Mouse (Mus musculus) limb, embryonic 14.5 days (tissue): ENCODE measurements around the gene Snx32. TPM values are rescaled to one million over a fixed set of nuclear protein-coding genes. Genes with fewer than 3 reads are reported as not detected.
A peak's percentile ranks its signal among the peaks of the same experiment; 100 is the strongest.

Source experiments
- ATAC-seq: fragments of 200-750 bp; cut with Nextera tagmentation; 2 replicates; pipeline ENCODE4 v1.8.0; 2017; ENCODE audit warnings: low read depth, moderate number of reproducible peaks, moderate TSS enrichment; ENCODE audit not compliant: low FRiP score
- DNase-seq: peaks from one replicate; pipeline ENCODE4 v3.0.0-alpha.2; 2015; ENCODE audit warnings: low spot score
- H3K27ac ChIP-seq: fragments of 300-500 bp; sonication (generic); replicated peaks from 2 replicates; pipeline ENCODE4 v1.5.1; 2014; ENCODE audit warnings: low read depth, mild to moderate bottlenecking, low read length, moderate library complexity, mixed read lengths
- H3K27me3 ChIP-seq: fragments of 300-500 bp; sonication (generic); 2 replicates; pipeline ENCODE4 v1.6.1; 2014; ENCODE audit warnings: low read length, mixed read lengths; ENCODE audit not compliant: control insufficient read depth, insufficient read depth
- H3K36me3 ChIP-seq: fragments of 300-500 bp; sonication (generic); 2 replicates; pipeline ENCODE4 v1.6.1; 2014; ENCODE audit warnings: mild to moderate bottlenecking, low read length, moderate library complexity, mixed read lengths; ENCODE audit not compliant: control insufficient read depth, insufficient read depth
- H3K4me1 ChIP-seq: fragments of 300-500 bp; sonication (generic); 2 replicates; pipeline ENCODE4 v1.6.1; 2014; ENCODE audit warnings: antibody characterized with exemption, low read length, mixed read lengths; ENCODE audit not compliant: control insufficient read depth, insufficient read depth
- H3K4me2 ChIP-seq: fragments of 300-500 bp; sonication (generic); replicated peaks from 2 replicates; pipeline ENCODE4 v1.6.1; 2014; ENCODE audit warnings: low read depth, mild to moderate bottlenecking, low read length, moderate library complexity; ENCODE audit not compliant: severe bottlenecking
- H3K4me3 ChIP-seq: fragments of 300-500 bp; sonication (generic); replicated peaks from 2 replicates; pipeline ENCODE4 v1.5.1; 2014; ENCODE audit warnings: low read length
- H3K9ac ChIP-seq: fragments of 300-500 bp; sonication (generic); 2 replicates; pipeline ENCODE4 v1.6.1; 2014; ENCODE audit warnings: mild to moderate bottlenecking, low read depth, low read length, moderate library complexity; ENCODE audit not compliant: severe bottlenecking
- H3K9me3 ChIP-seq: fragments of 300-500 bp; sonication (generic); 2 replicates; pipeline ENCODE4 v1.6.1; 2016; ENCODE audit warnings: low read length; ENCODE audit not compliant: control insufficient read depth
- POLR2A ChIP-seq: fragments of 200-500 bp; IDR thresholded peaks from 2 replicates; pipeline ENCODE4 v1.8.0; 2012; ENCODE audit warnings: inconsistent platforms, mild to moderate bottlenecking, moderate library complexity, borderline replicate concordance; ENCODE audit not compliant: insufficient read depth, insufficient read length; ENCODE audit errors: extremely low read depth
- WGBS: fragments of 180-500 bp; shearing (Covaris S2); extraction: QIAGEN DNeasy Blood & Tissue Kit; methylation state at CpG from one replicate; pipeline ENCODE4 v1.1.7; 2014; 5-methylcytosine and 5-hydroxymethylcytosine counted together
- polyA plus RNA-seq, 2 experiments: library from polyadenylated mRNA; depleted of rRNA in 1 of 2; stranded (reverse) in 1 of 2; unstranded in 1 of 2; fragments of >200 nt; fragmentation: Nextera tagmentation in 1 of 2; extraction: Ambion mirVana in 1 of 2; gene quantifications; 2 replicates each; pipeline versions ENCODE4 v1.2.1 to v1.2.3; 2012 to 2014

Snx32 gene
- polyA plus RNA-seq, 2 experiments = 9.6 to 23.6 TPM

DNA sequence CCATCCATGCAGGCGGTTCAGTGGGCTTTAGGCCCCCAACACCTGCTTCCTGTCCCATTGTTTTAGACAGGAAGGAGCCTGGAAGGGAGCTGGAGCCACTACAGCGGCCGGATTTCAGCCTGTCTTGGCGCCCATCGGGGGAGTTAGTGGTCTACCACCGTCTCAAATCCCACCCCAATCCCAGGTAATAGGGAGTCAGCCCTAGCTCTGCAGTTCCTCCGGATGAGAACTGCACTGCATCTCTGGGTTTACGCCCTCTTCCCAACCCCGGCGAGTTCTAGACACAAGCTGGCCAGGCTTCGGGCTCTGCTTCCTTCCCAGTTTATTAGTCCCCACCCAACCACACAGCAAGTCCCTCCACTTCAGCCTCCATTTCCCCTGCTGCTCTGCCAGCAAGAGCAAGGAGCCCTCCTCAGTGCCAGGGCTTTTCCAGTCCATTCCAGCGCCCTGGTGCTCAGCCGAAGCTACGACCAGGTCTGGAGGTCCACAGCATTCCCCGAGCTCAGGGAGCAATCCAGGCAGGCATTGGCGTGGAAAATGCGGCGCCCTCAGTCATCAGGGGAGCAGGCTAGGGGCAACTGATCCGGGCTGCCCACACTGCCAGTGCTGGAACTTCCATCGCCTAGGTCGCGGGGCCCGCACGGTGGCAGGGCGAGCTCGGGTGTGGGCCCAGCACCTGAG lies 54.0 kb downstream of the Snx32 start:
- no peak for ATAC-seq
- H3K27me3 ChIP-seq = no peaks in the 10 kb centered on the region
- no peak for DNase-seq
- no peak for TF ChIP-seq POLR2A
- H3K9ac ChIP-seq = peak overlapping the region; percentile 60
- 1% methylated on average over 26 of the region's 26 CpGs for whole genome bisulfite sequencing
- H3K4me1 ChIP-seq = peaks cover 23% of the 10 kb centered on the region
- no peaks in the 10 kb centered on the region for H3K9me3 ChIP-seq
- peak overlapping the region; percentile 62 for H3K4me3 ChIP-seq
- peaks cover 10% of the 10 kb centered on the region for H3K36me3 ChIP-seq
- H3K27ac ChIP-seq = peak overlapping the region; percentile 70
- peak overlapping the region; percentile 98 for H3K4me2 ChIP-seq

- Histone ChIP-seq H3K36me3 (peaks cover 10% of the 10 kb centered on the region), H3K27ac (no peak overlapping the region), H3K9ac (no peak overlapping the region), H3K4me1 (peaks cover 19% of the 10 kb centered on the region), H3K4me2 (peak overlapping the region; percentile 98), H3K9me3 (no peaks in the 10 kb centered on the region), H3K27me3 (no peaks in the 10 kb centered on the region), H3K4me3 (peak overlapping the region; percentile 62)
- 72% methylated on average over 8 of the region's 8 CpGs for WGBS
- DNase-seq (no peak), ATAC-seq (no peak)
- no peak for TF ChIP-seq POLR2A
Measured at GRCm38 (mm10) chr19:5455568-5455967, 54.8 kb downstream of the Snx32 start.

DNA sequence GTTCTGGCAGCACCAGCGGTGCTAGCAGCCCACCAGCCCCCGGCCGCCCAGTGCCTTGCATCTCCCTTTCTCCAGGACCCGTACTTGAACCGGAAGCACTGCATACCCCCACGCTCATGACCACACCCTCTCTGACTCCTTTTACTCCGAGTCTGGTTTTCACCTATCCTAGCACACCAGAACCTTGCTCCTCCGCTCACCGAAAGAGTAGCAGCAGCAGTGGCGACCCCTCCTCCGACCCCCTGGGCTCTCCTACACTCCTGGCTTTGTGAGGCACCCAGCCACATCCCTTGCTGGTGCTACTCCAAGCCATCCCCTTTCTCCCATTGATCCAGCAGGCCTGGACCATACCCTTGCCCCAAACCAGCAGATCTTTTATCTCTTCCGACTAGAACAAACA lies 55.3 kb downstream of the Snx32 start:
- 83% methylated on average over 12 of the region's 12 CpGs for WGBS
- 0 out of 2 replicates have a peak overlapping the region, but pooled peaks have one; percentile 62 for H3K4me3 ChIP-seq
- no peaks in the 10 kb centered on the region for H3K27me3 ChIP-seq
- H3K9me3 ChIP-seq = no peaks in the 10 kb centered on the region
- peaks cover 10% of the 10 kb centered on the region for H3K36me3 ChIP-seq
- no peak for TF ChIP-seq POLR2A
- H3K27ac ChIP-seq = no peak overlapping the region
- H3K4me1 ChIP-seq = peaks cover 17% of the 10 kb centered on the region
- ATAC-seq (no peak), DNase-seq (no peak)
- 0 out of 2 replicates have a peak overlapping the region, but pooled peaks have one; percentile 12 for H3K9ac ChIP-seq
- peak overlapping the region; percentile 98; the same call in 1 of the 2 replicates for H3K4me2 ChIP-seq

DNA sequence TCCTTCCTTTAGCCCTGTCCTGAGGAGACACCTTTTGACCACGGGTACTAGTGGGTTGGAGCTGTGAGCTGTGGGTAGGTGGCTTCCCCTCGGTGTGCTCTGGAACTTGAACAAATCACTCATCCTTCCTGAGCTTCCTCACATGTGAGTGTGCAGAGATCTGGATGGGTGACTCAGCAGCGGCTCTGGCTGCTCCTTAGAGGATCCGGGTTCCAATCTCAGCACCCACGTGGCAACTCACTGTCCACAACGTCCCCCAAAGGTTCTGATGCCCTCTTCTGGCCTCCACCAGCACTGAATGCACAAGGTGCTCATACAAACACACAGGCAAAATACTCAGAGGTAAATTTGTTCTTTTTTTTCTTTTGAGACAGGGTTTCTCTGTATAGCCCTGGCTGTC lies 58.6 kb downstream of the Snx32 start:
- H3K27me3 ChIP-seq = peaks cover 30% of the 10 kb centered on the region
- no peak for TF ChIP-seq POLR2A
- 84% methylated on average over 6 of the region's 6 CpGs for WGBS

GRCm38 (mm10) chr19:5449673-5450072 lies 60.7 kb downstream of the Snx32 start:
- DNase-seq (no peak), ATAC-seq (no peak)
- Histone ChIP-seq H3K9me3 (no peaks in the 10 kb centered on the region), H3K9ac (no peak overlapping the region), H3K4me3 (no peak overlapping the region), H3K27ac (no peak overlapping the region), H3K36me3 (peaks cover 10% of the 10 kb centered on the region), H3K27me3 (peaks cover 40% of the 10 kb centered on the region), H3K4me1 (peaks cover 9% of the 10 kb centered on the region), H3K4me2 (no peak overlapping the region)
- 85% methylated on average over 3 of the region's 3 CpGs for WGBS
- TF ChIP-seq POLR2A = no peak

More for the DNA sequence above, 58.6 kb downstream of the Snx32 start:
- Histone ChIP-seq H3K4me3 (no peak overlapping the region), H3K9ac (no peak overlapping the region), H3K4me2 (no peak overlapping the region), H3K36me3 (peaks cover 10% of the 10 kb centered on the region), H3K9me3 (no peaks in the 10 kb centered on the region), H3K27ac (no peak overlapping the region), H3K4me1 (peaks cover 18% of the 10 kb centered on the region)
- DNase-seq (no peak), ATAC-seq (no peak)
